Mouse (Mus musculus) gastrocnemius, postnatal 4 days (tissue): ENCODE measurements around the gene Myl10. TPM values are rescaled to one million over a fixed set of nuclear protein-coding genes. Genes with fewer than 3 reads are reported as not detected.
"Not testable (repeated sequence)": the region's sequence is repeated elsewhere in the genome, so short reads cannot be mapped to it uniquely, and the experiment has no call there.

Experiments
- DNase-seq, 2 experiments: peaks; one replicate each; pipeline ENCODE4 v3.0.0; 2021 to 2022; ENCODE audit warnings: low spot score in 2 of 2, mixed read lengths in 2 of 2
- long read RNA-seq, 2 experiments: library from polyadenylated mRNA; stranded (forward); transcript quantifications; one replicate each; pipeline ENCODE4 v2.0.0; 2021
- total RNA-seq, 2 experiments: library from RNA; stranded (reverse); gene quantifications; 2 replicates each; pipeline ENCODE4 v1.2.3; 2021

Gene Myl10
- 1 to 10 TPM; 7.8 to 8.1 TPM for total RNA-seq
- long read RNA-seq, experiment 1, partial matches to known transcripts: 0 of 4 reads
- long read RNA-seq, experiment 1, other reads (novel, unspliced or antisense): 4 of 4 reads
- long read RNA-seq, experiment 2, partial matches to known transcripts: 1 of 1 reads
- long read RNA-seq, experiment 2, other reads (novel, unspliced or antisense): 0 of 1 reads

GRCm38 (mm10) chr5:136692784-136693183 is at the start of gene Myl10:
Myl10 (plus strand) TSS chr5:136693146.
- no peak for DNase-seq

- DNase-seq: no peak
These were observed 46.1 kb upstream of the Myl10 start for GRCm38 (mm10) chr5:136646731-136647328.

GRCm38 (mm10) chr5:136649071-136649470 is 43.9 kb upstream of the Myl10 start:
- DNase-seq: no peak

- DNase-seq: no peak
These were observed 43.3 kb upstream of the Myl10 start for GRCm38 (mm10) chr5:136649655-136650054.

GRCm38 (mm10) chr5:136654481-136654880 is 38.5 kb upstream of the Myl10 start:
- no peak for DNase-seq

GRCm38 (mm10) chr5:136656830-136657395 is 36.0 kb upstream of the Myl10 start:
- no peak for DNase-seq

- DNase-seq: not testable (repeated sequence)
These were observed 32.2 kb upstream of the Myl10 start for GRCm38 (mm10) chr5:136660721-136661120.

GRCm38 (mm10) chr5:136662281-136662680 is 30.7 kb upstream of the Myl10 start:
- no peak for DNase-seq

- DNase-seq: no peak
These were observed 30.1 kb upstream of the Myl10 start for GRCm38 (mm10) chr5:136662822-136663221.

GRCm38 (mm10) chr5:136664497-136664896 is 28.4 kb upstream of the Myl10 start:
- peak; percentile 55 to 77 for DNase-seq

- no peak for DNase-seq
These were observed 16.5 kb upstream of the Myl10 start for GRCm38 (mm10) chr5:136676315-136677030.

- no peak for DNase-seq
These were observed 14.1 kb upstream of the Myl10 start for GRCm38 (mm10) chr5:136678840-136679348.

- DNase-seq: no peak
These were observed 6.6 kb upstream of the Myl10 start for GRCm38 (mm10) chr5:136686349-136686748.

GRCm38 (mm10) chr5:136687561-136687960 is 5.4 kb upstream of the Myl10 start:
- DNase-seq: peak in 1 of 2 experiments; percentile 56

GRCm38 (mm10) chr5:136688841-136689240 is 4.1 kb upstream of the Myl10 start:
- no peak for DNase-seq

- no peak for DNase-seq
These were observed 1.8 kb upstream of the Myl10 start for GRCm38 (mm10) chr5:136691170-136691569.

GRCm38 (mm10) chr5:136693418-136693817 is 472 bp downstream of the Myl10 start:
- no peak for DNase-seq

GRCm38 (mm10) chr5:136694976-136695375 is 2.0 kb downstream of the Myl10 start:
- DNase-seq: no peak

- DNase-seq: no peak
These were observed 3.6 kb downstream of the Myl10 start for GRCm38 (mm10) chr5:136696516-136696915.

- no peak for DNase-seq
These were observed 4.7 kb downstream of the Myl10 start for GRCm38 (mm10) chr5:136697618-136698017.

GRCm38 (mm10) chr5:136702159-136702725 is 9.3 kb downstream of the Myl10 start:
- no peak for DNase-seq
